Mouse (Mus musculus): ENCODE results near the gene Hist1h2ad. TPM values are rescaled to one million over a fixed set of nuclear protein-coding genes. Genes with fewer than 3 reads are reported as not detected.

The Hist1h2ad gene
- total and polyA plus RNA-seq, 3 experiments = 13.2 to 744 TPM; not detected in 1

DNA sequence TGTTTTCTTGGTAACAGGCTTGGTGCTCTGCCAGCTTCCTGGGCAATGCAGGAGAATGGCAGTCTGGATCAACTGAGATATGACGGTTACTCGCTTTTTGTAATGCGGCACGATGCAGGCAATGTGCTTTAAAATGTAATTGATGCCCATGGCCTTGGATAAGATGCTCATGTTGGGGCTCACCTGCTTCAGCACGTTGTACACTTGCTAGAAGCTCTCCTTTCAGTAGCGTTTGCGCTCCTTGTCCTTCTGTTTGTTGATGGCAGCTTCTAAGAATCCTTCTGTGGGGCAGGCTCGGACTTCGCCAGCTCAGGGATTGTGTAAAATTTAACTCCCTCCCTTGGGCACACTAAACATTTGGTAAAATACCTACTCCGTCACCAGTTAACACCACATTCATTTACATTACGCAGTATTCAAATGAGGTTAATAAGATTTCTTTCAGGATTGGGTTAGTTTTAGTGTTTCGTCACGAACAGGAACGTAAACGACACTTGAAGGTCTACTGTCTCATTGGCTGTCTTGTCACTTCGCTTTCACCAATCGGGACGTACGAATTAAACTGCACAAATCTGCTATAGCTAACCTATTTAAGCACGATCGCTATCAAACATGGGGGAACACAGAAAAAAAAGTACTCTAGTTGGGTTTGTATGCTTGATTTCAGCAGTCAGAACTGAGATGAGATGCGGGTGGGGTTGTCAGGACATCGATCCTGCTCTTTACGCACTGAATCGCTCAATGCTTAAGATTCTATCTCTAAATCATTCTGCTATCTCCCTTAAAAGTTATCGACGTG is 46.8 kb downstream of the Hist1h2ad start, which contains the start of gene Hist1h2be (continued):
- no peak for TF ChIP-seq EP300 (IDR thresholded peaks at IDR 0.05; ENCODE audit: low read length)
- 0 out of 2 replicates have a peak, but pooled peaks have one; percentile 0 for TF ChIP-seq MEF2A (IDR thresholded peaks at IDR 0.05; ENCODE audit: borderline replicate concordance, low read depth, low read length)
- no peak for TF ChIP-seq KAT2A (IDR thresholded peaks at IDR 0.05; ENCODE audit: insufficient replicate concordance, low read length)
- TF ChIP-seq POLR2AphosphoS2 (IDR thresholded peaks at IDR 0.05; ENCODE audit: low read depth, low read length) = no peak
- no peak for TF ChIP-seq CHD2 (IDR thresholded peaks at IDR 0.05; ENCODE audit: low read length)
- no peak for TF ChIP-seq UBTF (IDR thresholded peaks at IDR 0.05; ENCODE audit: low read depth, low read length)
- peak; percentile 49 for TF ChIP-seq MYC (IDR thresholded peaks at IDR 0.05; ENCODE audit: low read depth, low read length)
- no peak; the same call in 1 of the 2 replicates for TF ChIP-seq POLR2A (IDR thresholded peaks at IDR 0.05; ENCODE audit: low read depth, low read length)
- TF ChIP-seq USF2 (conservative IDR thresholded peaks at IDR 0.05; ENCODE audit: low read depth, low read length) = no peak; the same call in 1 of the 2 replicates
- no peak for TF ChIP-seq PAX5 (IDR thresholded peaks at IDR 0.05; ENCODE audit: low read length)
- TF ChIP-seq ELF1 (IDR thresholded peaks at IDR 0.05; ENCODE audit: low read depth, low read length) = no peak
- TF ChIP-seq SIN3A (IDR thresholded peaks at IDR 0.05; ENCODE audit: low read length) = no peak; the same call in 1 of the 2 replicates
- peak; percentile 48 for TF ChIP-seq TCF12 (IDR thresholded peaks at IDR 0.05; ENCODE audit: low read depth, low read length)
- TF ChIP-seq GABPA (IDR thresholded peaks at IDR 0.05; ENCODE audit: insufficient replicate concordance, low read depth, low read length) = peak; percentile 7; the same call in 1 of the 2 replicates
- TF ChIP-seq MAZ (IDR thresholded peaks at IDR 0.05; ENCODE audit: low read depth, low read length) = no peak
- no peak for TF ChIP-seq NRF1 (IDR thresholded peaks at IDR 0.05; ENCODE audit: low read depth, low read length)
- peak; percentile 98 for TF ChIP-seq TBP (conservative IDR thresholded peaks at IDR 0.05; ENCODE audit: low read depth, low read length)
- TF ChIP-seq MXI1 (IDR thresholded peaks at IDR 0.05; ENCODE audit: low read depth, low read length) = no peak
- peak; percentile 55; the same call in 1 of the 2 replicates for TF ChIP-seq MAX (IDR thresholded peaks at IDR 0.05; ENCODE audit: low read length)

DNA sequence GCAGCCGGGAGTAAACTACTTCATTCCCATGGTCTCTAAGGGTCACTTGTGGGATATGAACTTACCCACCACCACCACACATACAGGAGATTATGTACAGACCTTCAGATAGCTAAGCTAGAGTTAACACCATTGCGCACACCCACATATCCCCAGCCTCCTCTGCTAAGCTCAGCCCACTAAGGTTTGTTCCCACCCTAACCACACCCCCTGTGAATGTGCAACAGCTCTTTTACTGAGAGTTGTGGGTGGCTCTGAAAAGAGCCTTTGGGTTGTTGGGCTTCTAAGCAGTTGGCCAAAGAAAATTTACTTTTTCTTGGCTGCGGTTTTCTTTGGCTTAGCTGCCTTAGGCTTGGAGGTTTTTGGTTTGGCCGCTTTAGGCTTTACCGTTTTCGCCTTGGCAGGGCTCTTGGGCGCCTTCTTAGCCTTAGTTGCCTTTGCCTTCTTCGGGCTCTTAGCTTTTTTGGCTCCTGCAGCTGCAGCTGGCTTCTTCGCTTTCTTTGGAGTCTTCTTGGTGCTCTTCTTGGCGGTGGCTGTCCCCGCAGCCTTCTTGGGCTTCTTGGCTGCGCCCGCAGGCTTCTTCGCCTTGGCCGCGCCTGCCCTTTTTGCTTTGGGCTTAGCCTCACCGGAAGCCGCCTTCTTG is 47.5 kb downstream of the Hist1h2ad start:
- Histone ChIP-seq H3K27ac (ENCODE audit: insufficient read depth, low read depth) (peak overlapping the region; percentile 98), H3K27me3 (replicated peaks) (no peaks in the 10 kb centered on the region), H3K4me2 (ENCODE audit: insufficient read depth, low read depth, poor library complexity, severe bottlenecking) (peak overlapping the region; percentile 23), H3K9ac (ENCODE audit: insufficient read depth, low read depth) (peak overlapping the region; percentile 69), H3K4me1 (ENCODE audit: control insufficient read depth in 1 of 2, insufficient read depth in 2 of 2) (peaks cover 0 to 12% of the 10 kb centered on the region in 2 experiments; a peak in 3 of 4 replicates), H3K36me3 (replicated peaks in 1 of 2; ENCODE audit: control insufficient read depth in 1 of 2, insufficient read depth in 1 of 2, low read length in 1 of 2) (no peaks in the 10 kb centered on the region), H3K4me3 (replicated peaks in 1 of 3; ENCODE audit: low read depth in 2 of 3, low read length in 2 of 3, poor library complexity in 1 of 3) (peak overlapping the region; percentile 50 to 61 (median 55)), H3K79me2 (replicated peaks; ENCODE audit: control insufficient read depth, extremely low read depth, insufficient read depth, poor library complexity, severe bottlenecking) (peaks cover 8% of the 10 kb centered on the region; the same call in 1 of the 2 replicates), H3K9me3 (replicated peaks; ENCODE audit: low read length) (no peaks in the 10 kb centered on the region)
- in situ Hi-C loops (cut with MboI; ENCODE audit: low pct_ligation_motif_present, low pct_unique_long_range_greater_than_20kb, low sequenced_read_pairs) = no loop called here
- dilution Hi-C loops (cut with MboI; ENCODE audit: extremely low pct_ligation_motif_present, extremely low pct_unique_long_range_greater_than_20kb, low sequenced_read_pairs) = no loop called here
- DNase-seq (ENCODE audit: extremely low read depth) = peak; percentile 93
- TF ChIP-seq RAD21 (IDR thresholded peaks at IDR 0.05; ENCODE audit: low read depth, low read length) = no peak
- TF ChIP-seq HCFC1 (IDR thresholded peaks at IDR 0.05; ENCODE audit: low read depth, low read length) = no peak
- peak; percentile 9; the same call in 1 of the 2 replicates for TF ChIP-seq MAFK (IDR thresholded peaks at IDR 0.05; ENCODE audit: insufficient replicate concordance, low read length)
- no peak for TF ChIP-seq MAZ (IDR thresholded peaks at IDR 0.05; ENCODE audit: low read depth, low read length)
- TF ChIP-seq MAX (IDR thresholded peaks at IDR 0.05; ENCODE audit: low read length) = 0 out of 2 replicates have a peak, but pooled peaks have one; percentile 21
- peak; percentile 99 for TF ChIP-seq POLR2AphosphoS2 (IDR thresholded peaks at IDR 0.05; ENCODE audit: low read depth, low read length)
- TF ChIP-seq PAX5 (IDR thresholded peaks at IDR 0.05; ENCODE audit: low read length) = no peak
- TF ChIP-seq SIN3A (IDR thresholded peaks at IDR 0.05; ENCODE audit: low read length) = no peak; the same call in none of the 2 replicates
- TF ChIP-seq KAT2A (IDR thresholded peaks at IDR 0.05; ENCODE audit: insufficient replicate concordance, low read length) = no peak
- TF ChIP-seq USF1 (IDR thresholded peaks at IDR 0.05; ENCODE audit: low read depth, low read length) = no peak
- no peak for TF ChIP-seq EP300 (IDR thresholded peaks at IDR 0.05; ENCODE audit: low read length)
- 0 out of 2 replicates have a peak, but pooled peaks have one; percentile 61 for TF ChIP-seq NELFE (IDR thresholded peaks at IDR 0.05; ENCODE audit: low read depth, low read length)
- TF ChIP-seq E2F4 (IDR thresholded peaks at IDR 0.05; ENCODE audit: insufficient replicate concordance, low read depth, low read length) = no peak
- TF ChIP-seq ETS1 (conservative IDR thresholded peaks at IDR 0.05; ENCODE audit: low read depth, low read length) = no peak; the same call in 1 of the 2 replicates
- TF ChIP-seq ZC3H11A (IDR thresholded peaks at IDR 0.05; ENCODE audit: low read depth, low read length) = no peak; the same call in 1 of the 2 replicates
- no peak; the same call in 1 of the 2 replicates for TF ChIP-seq IRF4 (IDR thresholded peaks at IDR 0.05; ENCODE audit: low read depth, low read length)
- no peak for TF ChIP-seq ZKSCAN1 (IDR thresholded peaks at IDR 0.05; ENCODE audit: borderline replicate concordance, low read depth, low read length)
- TF ChIP-seq JUND (conservative IDR thresholded peaks at IDR 0.05; ENCODE audit: low read depth, low read length) = no peak
- TF ChIP-seq NRF1 (IDR thresholded peaks at IDR 0.05; ENCODE audit: low read depth, low read length) = 0 out of 2 replicates have a peak, but pooled peaks have one; percentile 20
- no peak for TF ChIP-seq TBP (conservative IDR thresholded peaks at IDR 0.05; ENCODE audit: low read depth, low read length)
- TF ChIP-seq CHD1 (IDR thresholded peaks at IDR 0.05; ENCODE audit: low read depth, low read length) = peak; percentile 97
- no peak; the same call in 1 of the 2 replicates for TF ChIP-seq ZNF384 (IDR thresholded peaks at IDR 0.05; ENCODE audit: low read depth, low read length)

Data from CH12.LX (cell line).